Mouse (Mus musculus): ENCODE results near the gene Gbp9.
"Not testable (repeated sequence)": the region's sequence is repeated elsewhere in the genome, so short reads cannot be mapped to it uniquely, and the experiment has no call there.

The Gbp9 gene

GRCm38 (mm10) chr5:105053471-105054169 is 85.7 kb downstream of the Gbp9 start:
- DNase-seq = not testable (repeated sequence)

- DNase-seq = peak; percentile 19
Measured at GRCm38 (mm10) chr5:105032362-105032761, 107.0 kb downstream of the Gbp9 start.

Measured in kidney, postnatal 14 days (tissue).